Comparison of ENCODE assay signal across 38 mouse cellular contexts in the genomic region with DNA sequence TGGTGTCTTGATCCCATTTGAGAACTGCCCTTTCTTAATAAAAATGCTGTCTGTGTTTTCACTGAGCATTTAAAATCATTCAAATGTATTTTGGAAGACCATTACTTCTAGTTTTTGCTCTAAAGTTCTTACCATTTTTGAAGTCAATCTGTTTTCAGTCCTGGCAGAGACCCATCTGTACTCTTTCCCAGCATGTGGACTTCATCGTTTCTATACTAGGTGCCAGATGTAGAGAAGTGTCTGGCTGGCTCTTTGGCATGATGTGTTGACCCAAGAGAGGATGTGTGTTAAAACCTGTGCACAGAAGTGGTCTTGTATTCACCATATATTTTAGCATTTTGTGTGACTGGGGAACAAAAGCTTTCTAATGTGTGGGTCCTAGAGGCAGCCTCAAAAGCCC. TPM values are rescaled to one million over a fixed set of nuclear protein-coding genes. Genes with fewer than 3 reads are reported as not detected.
DNase-seq lines count a peak whose midpoint lies in the region; ATAC-seq and TF ChIP-seq lines count a peak whose summit lies in the region.
"Had no signal": no experiment of that assay in that cellular context is flagged by ENCODE, and none has a peak within 500 bp of the region (broad histone marks: within the 10 kb centered on the region; RNA-seq: fewer than 3 reads in every experiment).

No protein-coding gene starts in this region.

- H3K4me1 ChIP-seq in hindbrain, embryonic 13.5 days (replicated peaks) = 0 out of 2 replicates have a peak, but pooled peaks cover 3% of the 10 kb centered on the region
- no peaks in the 10 kb centered on the region for H3K4me1 ChIP-seq in hindbrain, postnatal 0 days (ENCODE audit: insufficient read depth, low read length)
- H3K4me1 ChIP-seq: heart, embryonic 15.5 days; kidney, embryonic 15.5 days; limb, embryonic 12.5 days had no signal

- H3K9ac ChIP-seq in hindbrain, embryonic 13.5 days = no peak overlapping the region
- no peak overlapping the region for H3K9ac ChIP-seq in hindbrain, postnatal 0 days (replicated peaks; ENCODE audit: low read length)
- H3K9ac ChIP-seq: heart, embryonic 15.5 days; kidney, embryonic 15.5 days; limb, embryonic 12.5 days had no signal

- H3K36me3 ChIP-seq in hindbrain, embryonic 13.5 days = no peaks in the 10 kb centered on the region
- no peaks in the 10 kb centered on the region for H3K36me3 ChIP-seq in hindbrain, postnatal 0 days (ENCODE audit: insufficient read depth, low read length)
- H3K36me3 ChIP-seq: heart, embryonic 15.5 days; kidney, embryonic 15.5 days; limb, embryonic 12.5 days had no signal

- H3K27me3 ChIP-seq in hindbrain, embryonic 13.5 days = no peaks in the 10 kb centered on the region
- no peaks in the 10 kb centered on the region for H3K27me3 ChIP-seq in hindbrain, postnatal 0 days (ENCODE audit: insufficient read depth, low read length)
- H3K27me3 ChIP-seq: heart, embryonic 15.5 days; kidney, embryonic 15.5 days; limb, embryonic 12.5 days had no signal

- H3K9me3 ChIP-seq in hindbrain, embryonic 13.5 days = no peaks in the 10 kb centered on the region
- H3K9me3 ChIP-seq in hindbrain, postnatal 0 days (ENCODE audit: low read length) = no peaks in the 10 kb centered on the region
- H3K9me3 ChIP-seq: heart, embryonic 15.5 days; kidney, embryonic 15.5 days; limb, embryonic 12.5 days had no signal

- TF ChIP-seq CTCF in gastrocnemius, adult 2 months (IDR thresholded peaks at IDR 0.05) = no peak
- TF ChIP-seq CTCF in hindbrain, postnatal 0 days (IDR thresholded peaks at IDR 0.05; ENCODE audit: low read depth) = no peak

- H3K4me2 ChIP-seq in hindbrain, embryonic 13.5 days = no peak overlapping the region
- H3K4me2 ChIP-seq in hindbrain, postnatal 0 days (ENCODE audit: low read depth, low read length) = no peak overlapping the region
- H3K4me2 ChIP-seq: heart, embryonic 15.5 days; kidney, embryonic 15.5 days; limb, embryonic 12.5 days; liver, embryonic 11.5 days had no signal

- no peak for ATAC-seq in hindbrain, embryonic 13.5 days (ENCODE audit: low FRiP score)
- ATAC-seq in hindbrain, postnatal 0 days = no peak
- ATAC-seq: forebrain, embryonic 16.5 days; inflammation-experienced regulatory T-cells, adult 6 months; lung, postnatal 0 days had no signal

- WGBS in hindbrain, embryonic 13.5 days = 73% methylated on average over 1 of the region's 1 CpGs
- WGBS in hindbrain, postnatal 0 days = 51% methylated on average over 1 of the region's 1 CpGs

- no peak overlapping the region for H3K27ac ChIP-seq in gastrocnemius, adult 2 months
- 0 out of 2 replicates have a peak overlapping the region, but pooled peaks have one; percentile 69 for H3K27ac ChIP-seq in hindbrain, embryonic 13.5 days
- H3K27ac ChIP-seq in hindbrain, postnatal 0 days = no peak overlapping the region
- H3K27ac ChIP-seq: heart, embryonic 15.5 days; kidney, embryonic 15.5 days; limb, embryonic 12.5 days had no signal

- H3K4me3 ChIP-seq in gastrocnemius, adult 2 months = no peak overlapping the region
- no peak overlapping the region for H3K4me3 ChIP-seq in hindbrain, embryonic 13.5 days
- H3K4me3 ChIP-seq in hindbrain, postnatal 0 days (ENCODE audit: low read length) = no peak overlapping the region
- H3K4me3 ChIP-seq: heart, embryonic 15.5 days; kidney, embryonic 15.5 days; limb, embryonic 12.5 days had no signal

- peak; percentile 5 for DNase-seq in gastrocnemius, postnatal 14 days
- no peak for DNase-seq in gastrocnemius, adult 2 months
- no peak for DNase-seq in hindbrain, postnatal 0 days (ENCODE audit: low spot score)
- DNase-seq in NIH3T3 (ENCODE audit: low read depth) = peak; percentile 57
- peak; percentile 17 for DNase-seq in forelimb bud, embryonic 11.5 days (ENCODE audit: low read depth, low spot score)
- DNase-seq in kidney, adult 9 months = no peak
- no peak for DNase-seq in spleen, adult 12 weeks (ENCODE audit: low spot score)
- DNase-seq: adrenal gland, adult 2 months; adrenal gland, postnatal 36 days; cerebellum, adult 18-20 months; cerebellum, postnatal 10 days; gastrocnemius, postnatal 10 days; kidney, adult 11 months; kidney, postnatal 25 days; lung, postnatal 4 days; right cerebral cortex, postnatal 4 days; thymus, adult 2 months; thymus, postnatal 4 days had no signal

- intact Hi-C loops in gastrocnemius, postnatal 14 days (cut with DNase I; ENCODE audit: low total_unique reads) = no loop called here
- intact Hi-C loops in gastrocnemius, adult 2 months (cut with DNase I) = no loop called here

RNA-seq across cellular contexts. Expression of gene Hdgfl1, which starts 25.9 kb away (rescaled TPM):
- not detected for total RNA-seq in gastrocnemius, postnatal 14 days (2021)
- total RNA-seq in gastrocnemius, adult 2 months (2021) = not detected
- polyA plus RNA-seq in hindbrain, embryonic 13.5 days (2015; fragmentation: Nextera tagmentation; extraction: Ambion mirVana) = not detected in 2 replicates
- total RNA-seq in hindbrain, postnatal 0 days (2014; rRNA removed) = not detected in 2 replicates
- polyA plus RNA-seq in hindbrain, postnatal 0 days (2015; fragmentation: Nextera tagmentation; extraction: Ambion mirVana) = not detected in 2 replicates
- total RNA-seq: adrenal gland, adult 2 months; adrenal gland, postnatal 36 days; common myeloid progenitor, adult 5-6 weeks; gastrocnemius, postnatal 10 days; granulocyte monocyte progenitor cell, adult 5-6 weeks; hematopoietic stem cell, adult 5-6 weeks; layer of hippocampus, adult 18-20 months; layer of hippocampus, postnatal 10 days; left cerebral cortex, adult 18-20 months; left cerebral cortex, postnatal 14 days; megakaryocyte-erythroid progenitor cell, adult 5-6 weeks; MEL had no signal
- polyA plus RNA-seq: adrenal gland, adult 2 months; brain, embryonic 14.5 days; forebrain, embryonic 16.5 days; heart, embryonic 15.5 days; inflammation-experienced regulatory T-cells, adult 6 months; kidney, embryonic 15.5 days; limb, embryonic 12.5 days; liver, embryonic 11.5 days; liver, embryonic 16.5 days; lung, postnatal 0 days; neural tube, embryonic 11.5 days had no signal

Comparison
In these comparisons a context has a peak if more than half of its experiments do, and no peak if none do; other contexts are left out.
1. DNase-seq: peak in gastrocnemius, postnatal 14 days (single experiment), NIH3T3 (single experiment) and forelimb bud, embryonic 11.5 days (single experiment); none in gastrocnemius, adult 2 months (single experiment), hindbrain, postnatal 0 days (single experiment), kidney, adult 9 months (single experiment) and spleen, adult 12 weeks (single experiment).